Mouse (Mus musculus): ENCODE data around the gene Isoc2a.

GRCm38 (mm10) chr7:4922931-4923565 lies 46.1 kb downstream of the Isoc2a start:
- TF ChIP-seq CTCF (IDR thresholded peaks at IDR 0.05; ENCODE audit: low read depth), result peak; percentile 31; the same call in 1 of the 2 replicates
- no peak for TF ChIP-seq EP300 (IDR thresholded peaks at IDR 0.05; ENCODE audit: low read depth)
